11 mouse cellular contexts compared by ENCODE assay signal in genomic region chr1:152085561-152085960, GRCm38 (mm10). TPM values are rescaled to one million over a fixed set of nuclear protein-coding genes. Genes with fewer than 3 reads are reported as not detected.
DNase-seq lines count a peak whose midpoint lies in the region; ATAC-seq and TF ChIP-seq lines count a peak whose summit lies in the region.
"Had no signal": no experiment of that assay in that cellular context is flagged by ENCODE, and none has a peak within 500 bp of the region (broad histone marks: within the 10 kb centered on the region; RNA-seq: fewer than 3 reads in every experiment).

No protein-coding gene starts in this region.

- H3K4me2 ChIP-seq in heart, embryonic 12.5 days, result no peak overlapping the region
- peak overlapping the region; percentile 44; the same call in 1 of the 2 replicates for H3K4me2 ChIP-seq in lung, embryonic 16.5 days (ENCODE audit: low read depth, low read length)
- H3K4me2 ChIP-seq in embryonic facial prominence, embryonic 15.5 days (replicated peaks), result peak overlapping the region; percentile 39; the same call in 1 of the 2 replicates
- H3K4me2 ChIP-seq in limb, embryonic 15.5 days, result peak overlapping the region; percentile 38
- no peak overlapping the region for H3K4me2 ChIP-seq in stomach, postnatal 0 days (replicated peaks; ENCODE audit: low read depth)

- no peak for TF ChIP-seq CTCF in heart, adult 2 months (IDR thresholded peaks at IDR 0.05)
- no peak for TF ChIP-seq CTCF in stomach, postnatal 0 days (IDR thresholded peaks at IDR 0.05; ENCODE audit: low read depth)

- intact Hi-C loops in heart, adult 2 months (cut with DNase I), result loop anchor here (5.0 kb wide), 2 partner anchors 108 to 207 kb away; no protein-coding TSS in a partner anchor

- H3K9ac ChIP-seq in heart, adult 2 months (ENCODE audit: low read depth, low read length), result no peak overlapping the region
- no peak overlapping the region for H3K9ac ChIP-seq in heart, embryonic 12.5 days
- no peak overlapping the region for H3K9ac ChIP-seq in lung, embryonic 16.5 days (ENCODE audit: low read length)
- no peak overlapping the region for H3K9ac ChIP-seq in embryonic facial prominence, embryonic 15.5 days
- no peak overlapping the region for H3K9ac ChIP-seq in limb, embryonic 15.5 days
- H3K9ac ChIP-seq in stomach, postnatal 0 days (ENCODE audit: low read length), result no peak overlapping the region
- H3K9ac ChIP-seq: liver, embryonic 14.5 days had no signal

- no peaks in the 10 kb centered on the region for H3K27me3 ChIP-seq in heart, adult 2 months (ENCODE audit: control insufficient read depth, insufficient read depth, low read length)
- no peaks in the 10 kb centered on the region for H3K27me3 ChIP-seq in heart, embryonic 12.5 days (replicated peaks)
- H3K27me3 ChIP-seq in lung, embryonic 16.5 days (ENCODE audit: control insufficient read depth, insufficient read depth, low read depth, low read length), result no peaks in the 10 kb centered on the region
- H3K27me3 ChIP-seq in embryonic facial prominence, embryonic 15.5 days, result no peaks in the 10 kb centered on the region
- H3K27me3 ChIP-seq in limb, embryonic 15.5 days, result no peaks in the 10 kb centered on the region
- no peaks in the 10 kb centered on the region for H3K27me3 ChIP-seq in stomach, postnatal 0 days (ENCODE audit: control insufficient read depth, insufficient read depth, low read length)

- WGBS in heart, adult 2 months, result 81% methylated on average over 5 of the region's 5 CpGs
- 80% methylated on average over 5 of the region's 5 CpGs for WGBS in heart, embryonic 12.5 days
- WGBS in lung, embryonic 16.5 days, result 79% methylated on average over 5 of the region's 5 CpGs
- 52% methylated on average over 5 of the region's 5 CpGs for WGBS in embryonic facial prominence, embryonic 15.5 days
- 52% methylated on average over 5 of the region's 5 CpGs for WGBS in limb, embryonic 15.5 days
- 76% methylated on average over 5 of the region's 5 CpGs for WGBS in stomach, postnatal 0 days

- no peak for TF ChIP-seq POLR2A in heart, adult 2 months (IDR thresholded peaks at IDR 0.05; ENCODE audit: insufficient read depth, low read depth, low read length)

- no peak for DNase-seq in heart, adult 2 months
- DNase-seq in lung, postnatal 10 days, result no peak
- DNase-seq in stomach, postnatal 0 days (ENCODE audit: low spot score), result no peak
- DNase-seq: thymus, postnatal 14 days had no signal

- no peak for ATAC-seq in heart, embryonic 12.5 days (ENCODE audit: insufficient number of reproducible peaks, low FRiP score)
- no peak for ATAC-seq in lung, embryonic 16.5 days (ENCODE audit: low read depth)
- ATAC-seq in embryonic facial prominence, embryonic 15.5 days (ENCODE audit: insufficient number of reproducible peaks, low FRiP score, low TSS enrichment, low read depth), result no peak
- ATAC-seq in limb, embryonic 15.5 days (ENCODE audit: insufficient number of reproducible peaks, low FRiP score, low TSS enrichment, low read depth), result no peak
- no peak for ATAC-seq in stomach, postnatal 0 days (ENCODE audit: low FRiP score, low TSS enrichment)

- H3K36me3 ChIP-seq in heart, adult 2 months (ENCODE audit: control insufficient read depth, insufficient read depth, low read length), result peaks cover 2% of the 10 kb centered on the region; the same call in 1 of the 2 replicates
- no peaks in the 10 kb centered on the region for H3K36me3 ChIP-seq in heart, embryonic 12.5 days
- no peaks in the 10 kb centered on the region for H3K36me3 ChIP-seq in lung, embryonic 16.5 days (ENCODE audit: control insufficient read depth, insufficient read depth, low read length)
- no peaks in the 10 kb centered on the region for H3K36me3 ChIP-seq in embryonic facial prominence, embryonic 15.5 days
- H3K36me3 ChIP-seq in limb, embryonic 15.5 days, result no peaks in the 10 kb centered on the region
- H3K36me3 ChIP-seq in stomach, postnatal 0 days (ENCODE audit: control insufficient read depth, insufficient read depth, low read length), result no peaks in the 10 kb centered on the region

- H3K4me3 ChIP-seq in heart, adult 2 months, result no peak overlapping the region
- no peak overlapping the region for H3K4me3 ChIP-seq in heart, embryonic 12.5 days
- no peak overlapping the region for H3K4me3 ChIP-seq in lung, embryonic 16.5 days (ENCODE audit: low read length)
- H3K4me3 ChIP-seq in embryonic facial prominence, embryonic 15.5 days (replicated peaks), result no peak overlapping the region
- no peak overlapping the region for H3K4me3 ChIP-seq in limb, embryonic 15.5 days
- no peak overlapping the region for H3K4me3 ChIP-seq in stomach, postnatal 0 days (ENCODE audit: low read depth, low read length)
- H3K4me3 ChIP-seq: layer of hippocampus, adult 2 months had no signal

- peak overlapping the region; percentile 61 for H3K27ac ChIP-seq in heart, adult 2 months
- no peak overlapping the region for H3K27ac ChIP-seq in heart, embryonic 12.5 days (ENCODE audit: poor library complexity, severe bottlenecking)
- H3K27ac ChIP-seq in lung, embryonic 16.5 days (ENCODE audit: low read length), result no peak overlapping the region
- peak overlapping the region; percentile 40; the same call in 1 of the 2 replicates for H3K27ac ChIP-seq in embryonic facial prominence, embryonic 15.5 days (replicated peaks)
- peak overlapping the region; percentile 77; the same call in 1 of the 2 replicates for H3K27ac ChIP-seq in limb, embryonic 15.5 days
- H3K27ac ChIP-seq in stomach, postnatal 0 days (replicated peaks), result no peak overlapping the region
- H3K27ac ChIP-seq: layer of hippocampus, adult 2 months; liver, embryonic 14.5 days; macrophage had no signal

- H3K79me2 ChIP-seq in heart, adult 2 months (replicated peaks; ENCODE audit: control insufficient read depth, insufficient read depth, low read length), result no peaks in the 10 kb centered on the region

- peaks cover 9% of the 10 kb centered on the region for H3K4me1 ChIP-seq in heart, adult 2 months (ENCODE audit: control insufficient read depth, insufficient read depth, low read length)
- H3K4me1 ChIP-seq in heart, embryonic 12.5 days (replicated peaks), result peaks cover 59% of the 10 kb centered on the region
- H3K4me1 ChIP-seq in lung, embryonic 16.5 days (replicated peaks; ENCODE audit: control insufficient read depth, insufficient read depth, low read length), result peaks cover 33% of the 10 kb centered on the region
- H3K4me1 ChIP-seq in embryonic facial prominence, embryonic 15.5 days, result peaks cover 48% of the 10 kb centered on the region
- peaks cover 55% of the 10 kb centered on the region for H3K4me1 ChIP-seq in limb, embryonic 15.5 days
- H3K4me1 ChIP-seq in stomach, postnatal 0 days (replicated peaks; ENCODE audit: control insufficient read depth, insufficient read depth), result peaks cover 15% of the 10 kb centered on the region; the same call in 1 of the 2 replicates

- no peak for TF ChIP-seq EP300 in heart, adult 2 months (IDR thresholded peaks at IDR 0.05; ENCODE audit: insufficient read depth, low read depth, low read length)
- no peak for TF ChIP-seq EP300 in stomach, postnatal 0 days (optimal IDR thresholded peaks at IDR 0.05)

- H3K9me3 ChIP-seq in heart, embryonic 12.5 days (replicated peaks), result no peaks in the 10 kb centered on the region
- H3K9me3 ChIP-seq in lung, embryonic 16.5 days (ENCODE audit: control insufficient read depth, low read length), result no peaks in the 10 kb centered on the region
- no peaks in the 10 kb centered on the region for H3K9me3 ChIP-seq in embryonic facial prominence, embryonic 15.5 days (replicated peaks)
- no peaks in the 10 kb centered on the region for H3K9me3 ChIP-seq in limb, embryonic 15.5 days
- no peaks in the 10 kb centered on the region for H3K9me3 ChIP-seq in stomach, postnatal 0 days (ENCODE audit: control insufficient read depth, low read length)

RNA-seq across cellular contexts. Expression of gene 1700025G04Rik, which starts 4.4 kb away (rescaled TPM):
- 10 to 100 TPM; 40.4 to 46.1 TPM for total RNA-seq in heart, adult 2 months (2021)
- 11.0 and 25.0 TPM in 2 replicates for polyA plus RNA-seq in heart, adult 2 months (2012; rRNA removed)
- polyA plus RNA-seq in heart, embryonic 12.5 days (2016; fragmentation: Nextera tagmentation; extraction: Ambion mirVana), result 28.4 and 30.3 TPM in 2 replicates
- polyA plus RNA-seq in lung, embryonic 16.5 days (2015; fragmentation: Nextera tagmentation; extraction: Ambion mirVana), result 16.7 and 17.3 TPM in 2 replicates
- polyA plus RNA-seq in embryonic facial prominence, embryonic 15.5 days (2015; fragmentation: Nextera tagmentation; extraction: Ambion mirVana), result 44.9 and 46.4 TPM in 2 replicates
- polyA plus RNA-seq in limb, embryonic 15.5 days (2015; fragmentation: Nextera tagmentation; extraction: Ambion mirVana), result 39.7 and 40.3 TPM in 2 replicates
- polyA plus RNA-seq in stomach, postnatal 0 days (2015; fragmentation: Nextera tagmentation; extraction: Ambion mirVana), result 20.6 and 22.9 TPM in 2 replicates

Comparison
In these comparisons a context has a peak if more than half of its experiments do, and no peak if none do; other contexts are left out.
1. H3K27ac ChIP-seq: peak in heart, adult 2 months (single experiment), embryonic facial prominence, embryonic 15.5 days (single experiment) and limb, embryonic 15.5 days (single experiment); none in heart, embryonic 12.5 days (single experiment), lung, embryonic 16.5 days (single experiment) and stomach, postnatal 0 days (single experiment).
2. H3K4me2 ChIP-seq: peak in lung, embryonic 16.5 days (single experiment), embryonic facial prominence, embryonic 15.5 days (single experiment) and limb, embryonic 15.5 days (single experiment); none in heart, embryonic 12.5 days (single experiment) and stomach, postnatal 0 days (single experiment).